Mouse (Mus musculus): ENCODE measurements around the gene Bsg. TPM values are rescaled to one million over a fixed set of nuclear protein-coding genes. Genes with fewer than 3 reads are reported as not detected.
"Not testable (repeated sequence)": the region's sequence is repeated elsewhere in the genome, so short reads cannot be mapped to it uniquely, and the experiment has no call there.

The Bsg gene
- polyA plus RNA-seq, 1 experiment from 2014 or later = 819 TPM

DNA sequence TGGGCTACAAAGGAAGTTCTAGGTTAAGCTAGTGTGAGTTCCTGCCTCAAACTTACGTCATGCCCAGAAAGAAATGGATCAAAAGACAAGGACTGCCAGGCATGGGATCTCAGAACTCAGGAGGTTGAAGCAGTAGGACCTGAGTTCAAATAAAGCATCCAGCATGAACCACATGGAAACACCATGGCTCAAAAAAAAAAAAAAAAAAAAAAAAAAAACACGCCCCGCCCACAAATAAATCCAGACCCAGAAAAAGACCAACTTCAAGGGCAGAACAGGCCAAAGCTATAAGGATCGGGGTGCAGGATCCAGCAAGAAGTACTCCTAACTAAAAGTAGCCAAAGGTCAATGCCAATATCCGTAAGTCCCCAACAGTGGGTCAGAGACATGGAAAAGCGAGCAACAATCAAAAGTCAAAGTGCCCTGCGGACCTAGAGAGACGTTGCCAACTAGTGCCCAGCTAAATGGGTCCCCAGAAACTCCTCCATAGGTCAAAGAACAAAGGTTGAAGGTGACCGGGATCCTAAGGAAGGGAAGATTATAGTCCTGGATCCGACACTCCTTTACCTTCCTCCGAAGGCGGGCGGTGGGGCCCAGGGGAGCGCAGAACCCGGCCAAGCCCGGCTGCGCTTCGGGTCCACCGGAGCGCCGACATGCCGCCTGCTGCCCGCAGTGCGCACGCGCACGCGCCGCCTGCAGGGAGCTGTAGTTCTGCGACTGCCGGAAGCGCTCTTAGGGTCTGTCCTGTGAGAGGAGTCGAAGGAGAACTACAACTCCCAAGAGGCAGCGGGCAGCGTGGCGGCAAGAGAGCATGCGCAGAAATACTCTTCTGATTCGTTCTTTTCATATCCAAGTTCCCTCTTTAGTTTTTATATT, 41.8 kb downstream of the Bsg start, which contains the start of gene Polrmt:
Gene Polrmt (minus strand): TSS at position 684 of the 876 bp plus-strand sequence.
- ATAC-seq (replicated peaks) = peak; percentile 95
- Histone ChIP-seq H3K27ac (peak within 1 kb of the TSS; percentile 53; the same call in 1 of the 2 replicates), H3K9ac (peak within 1 kb of the TSS; percentile 64), H3K4me3 (peak within 1 kb of the TSS; percentile 67), H3K9me3 (no peaks in the 10 kb centered on the region), H3K4me2 (peak within 1 kb of the TSS; percentile 83), H3K27me3 (replicated peaks) (no peaks in the 10 kb centered on the region), H3K4me1 (peaks cover 17% of the 10 kb centered on the region), H3K36me3 (replicated peaks) (peaks cover 20% of the 10 kb centered on the region)
- 3% methylated on average over 38 of the region's 38 CpGs for WGBS

DNA sequence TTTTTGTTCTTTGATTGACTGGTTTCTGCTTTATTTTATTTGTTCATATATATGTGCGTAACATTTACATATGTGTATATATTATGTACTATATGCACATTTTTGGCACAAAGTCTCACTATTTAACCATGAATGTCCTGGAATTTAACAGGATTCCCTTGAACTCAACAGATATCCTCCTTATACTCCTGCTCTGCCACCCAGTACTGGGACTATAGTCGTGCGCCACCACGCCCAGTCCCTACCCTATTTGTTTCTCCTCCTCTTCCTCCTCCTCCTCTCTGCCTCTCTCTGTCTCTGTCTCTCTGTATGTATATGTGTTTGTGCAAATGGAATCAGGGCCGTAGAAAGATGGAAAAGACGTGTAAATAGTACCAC, 42.5 kb downstream of the Bsg start:
- Histone ChIP-seq H3K9ac (0 out of 2 replicates have a peak overlapping the region, but pooled peaks have one; percentile 9), H3K9me3 (no peaks in the 10 kb centered on the region), H3K4me3 (0 out of 2 replicates have a peak overlapping the region, but pooled peaks have one; percentile 9), H3K4me2 (peak overlapping the region; percentile 83), H3K4me1 (peaks cover 17% of the 10 kb centered on the region), H3K27ac (0 out of 2 replicates have a peak overlapping the region, but pooled peaks have one; percentile 45), H3K27me3 (replicated peaks) (no peaks in the 10 kb centered on the region), H3K36me3 (replicated peaks) (peaks cover 14% of the 10 kb centered on the region)
- 21% methylated on average over 6 of the region's 6 CpGs for whole genome bisulfite sequencing
- ATAC-seq (replicated peaks) = peak; percentile 70

DNA sequence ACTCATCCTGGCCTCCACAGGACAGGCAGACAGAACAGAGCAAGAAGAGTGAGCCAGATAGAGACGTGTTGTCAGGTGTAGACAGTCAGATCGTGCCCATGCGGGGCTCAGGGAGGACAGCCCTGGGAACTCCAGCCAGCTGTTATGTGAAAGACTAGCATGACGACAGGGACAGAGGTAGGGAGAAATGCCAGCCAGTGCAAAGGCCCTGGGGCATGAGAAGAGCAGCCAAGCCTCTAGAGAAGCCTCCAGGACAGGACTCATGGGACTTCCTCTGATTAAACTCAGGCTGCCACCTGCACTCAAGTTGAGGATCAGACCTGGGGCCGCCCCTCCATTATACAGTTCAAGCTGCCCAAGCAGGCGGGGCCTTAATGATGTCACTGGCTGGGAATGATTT, 44.2 kb downstream of the Bsg start:
- H3K4me1 ChIP-seq = peaks cover 17% of the 10 kb centered on the region
- no peaks in the 10 kb centered on the region for H3K27me3 ChIP-seq (replicated peaks)
- 75% methylated on average over 6 of the region's 6 CpGs for WGBS
- H3K4me2 ChIP-seq = no peak overlapping the region
- no peak overlapping the region for H3K27ac ChIP-seq
- H3K4me3 ChIP-seq = no peak overlapping the region
- ATAC-seq (replicated peaks) = no peak
- no peak overlapping the region for H3K9ac ChIP-seq
- no peaks in the 10 kb centered on the region; the same call in 1 of the 2 replicates for H3K36me3 ChIP-seq (replicated peaks)
- H3K9me3 ChIP-seq = no peaks in the 10 kb centered on the region

DNA sequence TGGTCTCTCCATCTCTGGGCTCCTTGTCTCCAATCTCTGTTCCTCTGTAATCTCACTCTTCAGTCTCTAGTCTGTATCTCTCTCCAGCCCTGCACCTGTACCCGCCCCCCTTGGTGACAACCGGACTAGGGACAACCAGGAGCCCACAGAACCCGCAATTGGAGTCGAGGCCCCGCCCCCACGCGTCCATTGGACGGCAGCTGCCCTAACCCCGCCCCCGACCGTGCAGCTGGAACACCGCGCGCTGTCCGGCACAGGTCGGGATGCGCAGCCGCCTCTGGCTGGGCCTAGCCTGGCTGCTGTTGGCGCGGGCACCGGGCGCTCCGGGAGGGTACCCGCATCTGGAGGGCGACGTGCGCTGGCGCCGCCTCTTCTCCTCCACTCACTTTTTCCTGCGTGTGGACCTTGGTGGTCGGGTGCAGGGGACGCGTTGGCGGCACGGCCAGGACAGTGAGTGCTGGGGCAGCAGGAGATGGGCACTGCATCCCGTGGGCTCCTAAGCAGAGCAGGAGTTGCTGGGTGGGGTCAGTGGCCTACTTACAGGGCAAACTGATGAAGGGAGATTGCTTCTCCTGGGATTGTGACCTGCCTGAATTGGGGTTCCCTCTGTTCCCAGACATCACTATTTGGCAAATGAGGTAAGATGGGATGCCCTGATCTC, 50.7 kb downstream of the Bsg start, which contains the start of gene Fgf22:
Gene Fgf22 (plus strand): TSS at position 221 of the 661 bp plus-strand sequence.
- peaks cover 8% of the 10 kb centered on the region for H3K4me1 ChIP-seq
- ATAC-seq (replicated peaks) = peak; percentile 86
- H3K9ac ChIP-seq = peak within 1 kb of the TSS; percentile 43
- WGBS = under 1% methylated on average over 36 of the region's 36 CpGs
- no peaks in the 10 kb centered on the region for H3K27me3 ChIP-seq (replicated peaks)
- peak within 1 kb of the TSS; percentile 45 for H3K4me3 ChIP-seq
- H3K9me3 ChIP-seq = no peaks in the 10 kb centered on the region
- H3K27ac ChIP-seq = no peak within 1 kb of the TSS
- peaks cover 33% of the 10 kb centered on the region for H3K36me3 ChIP-seq (replicated peaks)
- peak within 1 kb of the TSS; percentile 85 for H3K4me2 ChIP-seq

DNA sequence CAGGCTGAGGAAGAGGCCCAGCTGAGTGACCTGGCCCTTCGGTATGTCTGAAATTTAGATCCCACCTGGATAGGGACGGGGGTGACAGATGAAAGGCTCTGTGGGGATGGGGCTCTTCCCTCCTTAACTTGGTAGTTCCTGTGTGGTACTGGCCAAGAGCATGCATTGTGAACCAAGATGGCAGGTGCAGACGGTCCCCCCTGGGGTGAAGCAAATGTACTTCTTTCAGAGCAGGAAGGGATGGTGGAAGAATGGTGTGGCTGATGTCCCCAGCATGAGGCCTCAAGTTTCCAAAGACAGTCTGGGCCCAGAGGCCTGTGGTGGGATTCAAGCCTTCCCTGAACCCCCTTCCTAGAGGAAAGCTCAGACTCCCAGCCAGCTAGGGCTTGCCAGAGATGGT, 51.6 kb downstream of the Bsg start:
- WGBS = 81% methylated on average over 3 of the region's 3 CpGs
- peaks cover 41% of the 10 kb centered on the region for H3K36me3 ChIP-seq (replicated peaks)

DNA sequence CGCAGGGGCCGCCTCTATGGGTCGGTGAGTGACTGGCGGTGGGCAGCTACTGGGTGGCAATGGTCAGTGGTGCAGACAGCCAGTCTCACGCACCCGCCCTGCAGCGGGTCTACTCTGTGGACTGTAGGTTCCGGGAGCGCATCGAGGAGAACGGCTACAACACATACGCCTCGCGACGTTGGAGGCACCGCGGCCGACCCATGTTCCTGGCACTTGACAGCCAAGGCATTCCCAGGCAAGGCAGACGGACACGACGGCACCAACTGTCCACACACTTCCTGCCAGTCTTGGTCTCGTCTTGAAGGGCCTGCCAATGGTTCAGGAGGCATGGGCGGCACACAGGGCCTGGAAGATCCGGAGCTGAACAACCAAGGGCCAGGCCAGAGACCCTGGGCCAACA, 52.4 kb downstream of the Bsg start:
- Histone ChIP-seq H3K36me3 (replicated peaks) (peaks cover 49% of the 10 kb centered on the region), H3K4me1 (peaks cover 8% of the 10 kb centered on the region), H3K27me3 (replicated peaks) (no peaks in the 10 kb centered on the region), H3K4me3 (no peak overlapping the region), H3K9me3 (no peaks in the 10 kb centered on the region), H3K27ac (no peak overlapping the region), H3K9ac (no peak overlapping the region), H3K4me2 (no peak overlapping the region)
- no peak for ATAC-seq (replicated peaks)
- 92% methylated on average over 24 of the region's 24 CpGs for WGBS

More for the DNA sequence above, 51.6 kb downstream of the Bsg start:
- Histone ChIP-seq H3K4me3 (no peak overlapping the region), H3K27ac (no peak overlapping the region), H3K9me3 (no peaks in the 10 kb centered on the region), H3K4me2 (no peak overlapping the region), H3K27me3 (replicated peaks) (no peaks in the 10 kb centered on the region), H3K9ac (no peak overlapping the region), H3K4me1 (peaks cover 8% of the 10 kb centered on the region)
- peak; percentile 19; the same call in 1 of the 2 replicates for ATAC-seq (replicated peaks)

DNA sequence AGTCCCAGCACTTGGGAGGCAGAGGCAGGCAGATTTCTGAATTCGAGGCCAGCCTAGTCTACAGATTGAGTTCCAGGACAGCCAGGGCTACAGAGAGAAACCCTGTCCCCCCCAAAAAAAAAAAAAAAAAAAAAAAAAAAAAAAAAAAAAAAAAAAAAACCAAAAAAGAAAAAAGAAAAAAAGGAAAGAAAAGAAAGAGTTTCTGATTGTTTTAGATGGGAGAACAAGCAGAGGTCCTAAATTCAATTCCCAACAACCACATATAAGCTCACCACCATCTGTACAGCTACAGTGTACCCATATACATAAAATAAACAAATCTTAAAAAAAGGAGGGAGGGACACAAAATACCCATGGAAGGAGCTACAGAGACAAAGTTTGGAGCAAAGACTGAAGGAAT, 55.4 kb downstream of the Bsg start:
- 90% methylated on average over 1 of the region's 1 CpGs for WGBS
- not testable (repeated sequence) for H3K4me2 ChIP-seq; H3K9ac ChIP-seq; ATAC-seq (replicated peaks); H3K9me3 ChIP-seq; H3K27ac ChIP-seq; H3K4me3 ChIP-seq; H3K27me3 ChIP-seq (replicated peaks)
- peaks cover 17% of the 10 kb centered on the region for H3K4me1 ChIP-seq
- H3K36me3 ChIP-seq (replicated peaks) = peaks cover 53% of the 10 kb centered on the region

DNA sequence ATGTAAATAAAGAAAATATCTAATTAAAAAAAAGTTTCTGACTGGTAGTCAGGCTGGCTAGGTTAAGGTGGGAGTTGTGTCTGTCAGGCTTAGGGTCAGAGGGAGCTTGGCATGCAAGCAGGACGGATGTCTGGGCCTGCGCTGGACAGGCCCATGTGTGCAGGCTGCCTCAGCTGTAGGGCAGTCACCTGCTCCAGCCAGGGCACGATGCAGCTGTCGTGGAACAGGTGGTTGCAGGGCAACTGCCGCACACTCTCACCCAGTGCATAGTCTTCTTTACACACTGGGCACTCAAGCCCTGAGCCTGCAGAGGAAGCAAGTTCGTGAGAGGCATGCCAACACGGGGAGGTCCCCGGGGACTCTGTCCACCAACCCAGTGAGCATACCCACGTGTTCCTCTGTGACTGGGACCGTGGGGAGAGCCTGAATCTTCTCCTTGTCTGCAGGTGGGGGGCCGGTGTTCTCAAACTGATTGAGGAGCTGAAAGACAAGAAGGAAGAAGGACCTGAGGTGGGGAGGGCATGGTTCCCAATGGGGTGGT, 56.4 kb downstream of the Bsg start:
- Histone ChIP-seq H3K27ac (no peak overlapping the region), H3K36me3 (replicated peaks) (peaks cover 53% of the 10 kb centered on the region)
- 94% methylated on average over 11 of the region's 11 CpGs for WGBS

More for the DNA sequence above, 56.4 kb downstream of the Bsg start:
- peaks cover 21% of the 10 kb centered on the region for H3K4me1 ChIP-seq
- no peak overlapping the region for H3K9ac ChIP-seq
- no peak overlapping the region for H3K4me2 ChIP-seq
- ATAC-seq (replicated peaks) = no peak
- H3K4me3 ChIP-seq = no peak overlapping the region
- no peaks in the 10 kb centered on the region for H3K9me3 ChIP-seq
- H3K27me3 ChIP-seq (replicated peaks) = no peaks in the 10 kb centered on the region

Other genes starting within 250 kb of the Bsg start
- 0.08 TPM in 1 of 2 replicates, not detected in the other for gene Vmn2r83, start 235.8 kb upstream of the Bsg start, polyA plus RNA-seq (2015; fragmentation: Nextera tagmentation; extraction: Ambion mirVana)
- gene Plpp2, start 170.7 kb upstream of the Bsg start, polyA plus RNA-seq (2015; fragmentation: Nextera tagmentation; extraction: Ambion mirVana) = 16.9 and 19.7 TPM in 2 replicates
- 70.4 and 72.5 TPM in 2 replicates for gene Mier2, start 149.3 kb upstream of the Bsg start, polyA plus RNA-seq (2015; fragmentation: Nextera tagmentation; extraction: Ambion mirVana)
- gene Theg, start 117.2 kb upstream of the Bsg start, polyA plus RNA-seq (2015; fragmentation: Nextera tagmentation; extraction: Ambion mirVana) = not detected in 2 replicates
- gene C2cd4c, start 90.5 kb upstream of the Bsg start, polyA plus RNA-seq (2015; fragmentation: Nextera tagmentation; extraction: Ambion mirVana) = 0.49 and 0.95 TPM in 2 replicates
- 27.9 and 30.1 TPM in 2 replicates for gene Shc2, start 66.6 kb upstream of the Bsg start, polyA plus RNA-seq (2015; fragmentation: Nextera tagmentation; extraction: Ambion mirVana)
- gene Odf3l2, start 58.8 kb upstream of the Bsg start, polyA plus RNA-seq (2015; fragmentation: Nextera tagmentation; extraction: Ambion mirVana) = 0.41 and 0.44 TPM in 2 replicates
- gene Madcam1, start 39.9 kb upstream of the Bsg start, polyA plus RNA-seq (2015; fragmentation: Nextera tagmentation; extraction: Ambion mirVana) = 0.79 and 1.1 TPM in 2 replicates
- gene Tpgs1, start 35.1 kb upstream of the Bsg start, polyA plus RNA-seq (2015; fragmentation: Nextera tagmentation; extraction: Ambion mirVana) = 99.8 and 105 TPM in 2 replicates
- 88.8 and 91.6 TPM in 2 replicates for gene Cdc34, start 22.3 kb upstream of the Bsg start, polyA plus RNA-seq (2015; fragmentation: Nextera tagmentation; extraction: Ambion mirVana)
- gene Gzmm, start 15.5 kb upstream of the Bsg start, polyA plus RNA-seq (2015; fragmentation: Nextera tagmentation; extraction: Ambion mirVana) = 1.7 and 2.2 TPM in 2 replicates
- 1.3 and 1.7 TPM in 2 replicates for gene Hcn2, start 12.1 kb downstream of the Bsg start, polyA plus RNA-seq (2015; fragmentation: Nextera tagmentation; extraction: Ambion mirVana)
- 48.3 and 50.6 TPM in 2 replicates for gene Polrmt, start 42.1 kb downstream of the Bsg start, polyA plus RNA-seq (2015; fragmentation: Nextera tagmentation; extraction: Ambion mirVana)
- gene Fgf22, start 50.6 kb downstream of the Bsg start, polyA plus RNA-seq (2015; fragmentation: Nextera tagmentation; extraction: Ambion mirVana) = 1.4 and 1.6 TPM in 2 replicates
- gene Rnf126, start 62.5 kb downstream of the Bsg start, polyA plus RNA-seq (2015; fragmentation: Nextera tagmentation; extraction: Ambion mirVana) = 109 and 117 TPM in 2 replicates
- 1.9 and 2.0 TPM in 2 replicates for gene Fstl3, start 72.8 kb downstream of the Bsg start, polyA plus RNA-seq (2015; fragmentation: Nextera tagmentation; extraction: Ambion mirVana)
- 0.17 TPM in 1 of 2 replicates, not detected in the other for gene Prss57, start 86.5 kb downstream of the Bsg start, polyA plus RNA-seq (2015; fragmentation: Nextera tagmentation; extraction: Ambion mirVana)
- 337 and 348 TPM in 2 replicates for gene Palm, start 89.1 kb downstream of the Bsg start, polyA plus RNA-seq (2015; fragmentation: Nextera tagmentation; extraction: Ambion mirVana)
- gene Misp, start 116.5 kb downstream of the Bsg start, polyA plus RNA-seq (2015; fragmentation: Nextera tagmentation; extraction: Ambion mirVana) = 0.23 and 0.85 TPM in 2 replicates
- 72.7 and 79.4 TPM in 2 replicates for gene Ptbp1, start 149.9 kb downstream of the Bsg start, polyA plus RNA-seq (2015; fragmentation: Nextera tagmentation; extraction: Ambion mirVana)
- 12.2 and 13.3 TPM in 2 replicates for gene Prtn3, start 170.0 kb downstream of the Bsg start, polyA plus RNA-seq (2015; fragmentation: Nextera tagmentation; extraction: Ambion mirVana)
- 496 and 503 TPM in 2 replicates for gene Plppr3, start 170.1 kb downstream of the Bsg start, polyA plus RNA-seq (2015; fragmentation: Nextera tagmentation; extraction: Ambion mirVana)
- gene Elane, start 181.8 kb downstream of the Bsg start, polyA plus RNA-seq (2015; fragmentation: Nextera tagmentation; extraction: Ambion mirVana) = 1.2 TPM in 1 of 2 replicates, not detected in the other
- gene Cfd, start 186.4 kb downstream of the Bsg start, polyA plus RNA-seq (2015; fragmentation: Nextera tagmentation; extraction: Ambion mirVana) = not detected in 2 replicates
- gene Med16, start 204.4 kb downstream of the Bsg start, polyA plus RNA-seq (2015; fragmentation: Nextera tagmentation; extraction: Ambion mirVana) = 64.5 and 66.5 TPM in 2 replicates
- not detected in 2 replicates for gene Gm26602, start 206.4 kb downstream of the Bsg start, polyA plus RNA-seq (2015; fragmentation: Nextera tagmentation; extraction: Ambion mirVana)
- gene Kiss1r, start 212.5 kb downstream of the Bsg start, polyA plus RNA-seq (2015; fragmentation: Nextera tagmentation; extraction: Ambion mirVana) = 3.1 and 3.3 TPM in 2 replicates
- gene R3hdm4, start 216.7 kb downstream of the Bsg start, polyA plus RNA-seq (2015; fragmentation: Nextera tagmentation; extraction: Ambion mirVana) = 292 and 296 TPM in 2 replicates
- 2.9 and 4.7 TPM in 2 replicates for gene Arid3a, start 222.6 kb downstream of the Bsg start, polyA plus RNA-seq (2015; fragmentation: Nextera tagmentation; extraction: Ambion mirVana)